In the genomic region with DNA sequence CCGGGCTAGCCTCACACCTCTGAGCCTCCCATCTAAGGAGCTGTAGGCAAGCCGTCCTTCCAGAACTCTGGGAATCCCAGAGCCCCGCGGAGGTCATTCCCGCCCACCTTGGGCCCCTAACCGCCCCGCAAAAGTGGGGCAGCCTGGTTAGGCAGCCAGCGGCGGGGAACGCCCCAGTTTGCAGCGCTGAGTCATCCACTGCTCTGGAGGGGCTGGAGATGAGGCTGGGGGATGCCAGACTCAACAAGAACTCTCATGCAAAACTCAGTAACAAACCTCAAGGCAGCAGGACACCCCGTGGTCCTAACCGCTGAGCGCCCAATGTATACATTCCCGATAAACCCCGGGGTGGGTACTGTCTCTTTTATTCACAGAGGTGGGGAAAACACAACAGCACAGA, we compare ENCODE assay signal across 1 mouse cellular context.
TF ChIP-seq lines count a peak whose summit lies in the region.

No protein-coding gene starts in this region.

TF ChIP-seq in MEL, 35 proteins besides CTCF, POLR2A, EP300 and RAD21 (continued from another document):
- TF ChIP-seq ELF1 (IDR thresholded peaks at IDR 0.05; ENCODE audit: low read depth, low read length): no peak
TF ChIP-seq in MEL: peak in this region for 5.
